Mouse (Mus musculus) effector memory CD4-positive, alpha-beta T cell, adult 7 months (primary cell): Measurements from ENCODE around the gene Sycp3. TPM values are rescaled to one million over a fixed set of nuclear protein-coding genes. Genes with fewer than 3 reads are reported as not detected.

ENCODE experiments used
- polyA plus RNA-seq: library from polyadenylated mRNA; unstranded; fragments of 100-300 nt; shearing (Covaris generic); gene quantifications from one replicate; pipeline ENCODE4 v1.2.1, GENCODE M21; 2017

Gene Sycp3
- not detected for polyA plus RNA-seq

GRCm38 (mm10) chr10:88459502-88459992 is at the start of gene Sycp3:
Sycp3 (plus strand) TSS chr10:88459569.

DNA sequence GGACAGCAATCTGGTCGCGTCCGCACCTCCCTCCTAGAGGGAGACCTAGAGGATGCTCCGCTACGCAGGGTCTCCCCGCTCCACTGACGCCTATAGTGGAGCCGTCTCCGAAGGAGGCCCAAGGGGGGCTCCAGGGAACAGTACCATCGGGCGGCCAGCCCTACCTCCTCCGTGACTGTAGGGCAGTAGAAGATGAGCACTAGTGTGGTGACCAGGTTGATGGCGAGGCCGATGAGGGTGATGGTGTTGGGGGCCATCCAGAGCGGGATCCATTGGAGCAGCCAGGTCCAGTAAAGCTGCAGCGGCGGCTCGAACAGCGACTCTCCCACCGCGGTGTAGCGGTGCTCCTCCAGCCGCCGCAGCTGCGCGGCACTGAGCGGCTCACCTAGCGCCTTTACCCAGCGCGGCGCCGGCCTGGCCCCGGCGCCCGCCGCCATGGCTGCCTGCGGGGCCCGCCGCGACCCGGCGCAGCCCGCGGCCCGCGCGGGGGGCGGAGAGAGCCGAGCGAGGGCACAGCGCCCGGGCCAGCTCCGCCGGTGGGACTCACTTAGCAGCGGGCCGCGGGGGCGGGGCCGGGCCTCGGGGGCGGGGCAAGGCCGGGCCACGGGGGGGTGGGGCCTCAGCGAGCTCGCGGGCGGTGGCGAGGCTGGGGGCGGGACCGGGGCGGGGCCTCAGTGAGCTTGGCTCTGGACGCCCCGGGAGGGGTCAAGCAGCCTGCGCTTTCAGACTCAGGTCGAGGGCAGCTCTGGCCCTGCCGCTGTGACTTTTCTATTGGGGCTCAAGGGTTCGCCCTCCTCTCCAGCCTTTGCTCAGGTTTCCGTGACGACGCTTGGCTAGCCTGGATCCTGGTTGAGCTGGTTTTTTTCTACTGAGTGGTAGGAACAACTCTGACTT is 44.3 kb downstream of the Sycp3 start, which contains the start of gene Chpt1:
Gene Chpt1 (minus strand): TSS at position 653 of the 894 bp plus-strand sequence.

Other genes starting within 250 kb of the Sycp3 start
- gene Dram1, start 80.5 kb upstream of the Sycp3 start, polyA plus RNA-seq: 0.54 TPM
- 88.4 TPM for gene Gnptab, start 80.4 kb upstream of the Sycp3 start, polyA plus RNA-seq
- gene Chpt1, start 44.5 kb downstream of the Sycp3 start, polyA plus RNA-seq: 34.1 TPM
- gene Mybpc1, start 145.6 kb downstream of the Sycp3 start, polyA plus RNA-seq: not detected
- gene Spic, start 225.4 kb downstream of the Sycp3 start, polyA plus RNA-seq: 0.54 TPM